Comparison of ENCODE assay signal across 10 mouse cellular contexts in genomic region chr4:137918559-137918958, GRCm38 (mm10). TPM values are rescaled to one million over a fixed set of nuclear protein-coding genes. Genes with fewer than 3 reads are reported as not detected.
DNase-seq lines count a peak whose midpoint lies in the region; ATAC-seq and TF ChIP-seq lines count a peak whose summit lies in the region.
"Had no signal": no experiment of that assay in that cellular context is flagged by ENCODE, and none has a peak within 500 bp of the region (broad histone marks: within the 10 kb centered on the region; RNA-seq: fewer than 3 reads in every experiment).

No protein-coding gene starts in this region.

- H3K27ac ChIP-seq in forebrain, embryonic 10.5 days: peak overlapping the region; percentile 84
- H3K27ac ChIP-seq in forebrain, embryonic 15.5 days (replicated peaks): no peak overlapping the region
- H3K27ac ChIP-seq in intestine, embryonic 14.5 days (ENCODE audit: low read depth): peak overlapping the region; percentile 92
- H3K27ac ChIP-seq in intestine, postnatal 0 days (ENCODE audit: low read depth, low read length): no peak overlapping the region
- H3K27ac ChIP-seq in intestine, embryonic 16.5 days (ENCODE audit: low read length): peak overlapping the region; percentile 61; the same call in 1 of the 2 replicates

- H3K9ac ChIP-seq in forebrain, embryonic 15.5 days (replicated peaks): no peak overlapping the region
- no peak overlapping the region for H3K9ac ChIP-seq in intestine, embryonic 14.5 days (ENCODE audit: low read length)
- H3K9ac ChIP-seq in intestine, postnatal 0 days (ENCODE audit: low read depth, low read length): no peak overlapping the region
- H3K9ac ChIP-seq in intestine, embryonic 16.5 days (ENCODE audit: low read depth, low read length): no peak overlapping the region
- H3K9ac ChIP-seq: liver, embryonic 13.5 days had no signal

- peaks cover 62% of the 10 kb centered on the region for H3K4me1 ChIP-seq in forebrain, embryonic 10.5 days
- peaks cover 42% of the 10 kb centered on the region for H3K4me1 ChIP-seq in forebrain, embryonic 15.5 days
- H3K4me1 ChIP-seq in intestine, embryonic 14.5 days (replicated peaks; ENCODE audit: control insufficient read depth, insufficient read depth, low read length): peaks cover 59% of the 10 kb centered on the region
- H3K4me1 ChIP-seq in intestine, postnatal 0 days (replicated peaks; ENCODE audit: control insufficient read depth, insufficient read depth, low read length): peaks cover 8% of the 10 kb centered on the region
- peaks cover 45% of the 10 kb centered on the region for H3K4me1 ChIP-seq in intestine, embryonic 16.5 days (ENCODE audit: control insufficient read depth, insufficient read depth, low read length)

- TF ChIP-seq POLR2A in brain, embryonic 14.5 days (IDR thresholded peaks at IDR 0.05; ENCODE audit: borderline replicate concordance, extremely low read depth, insufficient read depth, insufficient read length, poor library complexity, severe bottlenecking): no peak

- no peak for DNase-seq in forebrain, embryonic 10.5 days (ENCODE audit: extremely low spot score, low spot score)
- DNase-seq in intestine, embryonic 14.5 days (ENCODE audit: low spot score): no peak
- peak; percentile 45 for DNase-seq in brain, embryonic 14.5 days (ENCODE audit: low read depth)
- DNase-seq in right cerebral cortex, postnatal 10 days (ENCODE audit: low spot score in 2 of 2): no peak
- DNase-seq in left cerebral cortex, postnatal 10 days (ENCODE audit: extremely low spot score in 1 of 2, low spot score in 2 of 2): no peak
- DNase-seq: liver, embryonic 13.5 days; thymus, adult 18-20 months had no signal

- TF ChIP-seq CTCF in intestine, postnatal 0 days (IDR thresholded peaks at IDR 0.05; ENCODE audit: low read depth): no peak
- no peak for TF ChIP-seq CTCF in brain, embryonic 14.5 days (IDR thresholded peaks at IDR 0.05; ENCODE audit: borderline replicate concordance, extremely low read depth, insufficient read depth, insufficient read length)

- no peak overlapping the region for H3K4me3 ChIP-seq in forebrain, embryonic 10.5 days
- H3K4me3 ChIP-seq in forebrain, embryonic 15.5 days: no peak overlapping the region
- no peak overlapping the region for H3K4me3 ChIP-seq in intestine, embryonic 14.5 days (ENCODE audit: low read depth, low read length)
- H3K4me3 ChIP-seq in intestine, postnatal 0 days (ENCODE audit: low read depth, low read length): no peak overlapping the region
- no peak overlapping the region for H3K4me3 ChIP-seq in intestine, embryonic 16.5 days (ENCODE audit: low read length)
- H3K4me3 ChIP-seq: liver, embryonic 13.5 days had no signal

- peaks cover 47% of the 10 kb centered on the region for H3K27me3 ChIP-seq in forebrain, embryonic 10.5 days (ENCODE audit: poor library complexity, severe bottlenecking)
- H3K27me3 ChIP-seq in forebrain, embryonic 15.5 days: peaks cover 7% of the 10 kb centered on the region; the same call in 1 of the 2 replicates
- no peaks in the 10 kb centered on the region for H3K27me3 ChIP-seq in intestine, embryonic 14.5 days (replicated peaks; ENCODE audit: control insufficient read depth, insufficient read depth, low read length)
- H3K27me3 ChIP-seq in intestine, postnatal 0 days (replicated peaks; ENCODE audit: control insufficient read depth, insufficient read depth, low read length): no peaks in the 10 kb centered on the region
- no peaks in the 10 kb centered on the region for H3K27me3 ChIP-seq in intestine, embryonic 16.5 days (replicated peaks; ENCODE audit: control insufficient read depth, insufficient read depth, low read length)

- intact Hi-C loops in left cerebral cortex, postnatal 10 days (cut with DNase I): no loop called here

- no peaks in the 10 kb centered on the region for H3K9me3 ChIP-seq in forebrain, embryonic 10.5 days
- no peaks in the 10 kb centered on the region for H3K9me3 ChIP-seq in forebrain, embryonic 15.5 days
- H3K9me3 ChIP-seq in intestine, embryonic 14.5 days (ENCODE audit: control insufficient read depth, low read length): no peaks in the 10 kb centered on the region
- H3K9me3 ChIP-seq in intestine, postnatal 0 days (ENCODE audit: control insufficient read depth): no peaks in the 10 kb centered on the region
- no peaks in the 10 kb centered on the region for H3K9me3 ChIP-seq in intestine, embryonic 16.5 days (ENCODE audit: control insufficient read depth, low read length)
- H3K9me3 ChIP-seq: liver, embryonic 13.5 days had no signal

- no peak overlapping the region for H3K4me2 ChIP-seq in forebrain, embryonic 15.5 days (replicated peaks)
- no peak overlapping the region for H3K4me2 ChIP-seq in intestine, embryonic 14.5 days (ENCODE audit: low read length)
- H3K4me2 ChIP-seq in intestine, postnatal 0 days (replicated peaks; ENCODE audit: low read depth): no peak overlapping the region
- no peak overlapping the region for H3K4me2 ChIP-seq in intestine, embryonic 16.5 days (ENCODE audit: low read depth, low read length)
- H3K4me2 ChIP-seq: liver, embryonic 13.5 days had no signal

- ATAC-seq in forebrain, embryonic 15.5 days (replicated peaks): no peak
- ATAC-seq in intestine, embryonic 14.5 days (replicated peaks; ENCODE audit: low FRiP score, low TSS enrichment, low read depth): no peak
- no peak for ATAC-seq in intestine, postnatal 0 days
- no peak for ATAC-seq in intestine, embryonic 16.5 days

- WGBS in forebrain, embryonic 10.5 days: 73% methylated on average over 9 of the region's 9 CpGs
- 43% methylated on average over 9 of the region's 9 CpGs for WGBS in forebrain, embryonic 15.5 days
- WGBS in intestine, embryonic 14.5 days: 45% methylated on average over 9 of the region's 9 CpGs
- 73% methylated on average over 9 of the region's 9 CpGs for WGBS in intestine, postnatal 0 days
- WGBS in intestine, embryonic 16.5 days: 59% methylated on average over 9 of the region's 9 CpGs

- H3K36me3 ChIP-seq in forebrain, embryonic 10.5 days (replicated peaks): peaks cover 12% of the 10 kb centered on the region
- no peaks in the 10 kb centered on the region for H3K36me3 ChIP-seq in forebrain, embryonic 15.5 days
- H3K36me3 ChIP-seq in intestine, embryonic 14.5 days (ENCODE audit: control insufficient read depth, insufficient read depth, low read length): peaks cover 12% of the 10 kb centered on the region
- peaks cover 22% of the 10 kb centered on the region; the same call in 1 of the 2 replicates for H3K36me3 ChIP-seq in intestine, postnatal 0 days (ENCODE audit: control insufficient read depth, insufficient read depth)
- H3K36me3 ChIP-seq in intestine, embryonic 16.5 days (ENCODE audit: control insufficient read depth, insufficient read depth, low read length): no peaks in the 10 kb centered on the region

RNA-seq across cellular contexts. Expression of gene Ece1, which starts 56.5 kb away (rescaled TPM):
- polyA plus RNA-seq in forebrain, embryonic 10.5 days (2016; fragmentation: Nextera tagmentation; extraction: Ambion mirVana): 27.5 and 28.6 TPM in 2 replicates
- 10.1 and 11.2 TPM in 2 replicates for polyA plus RNA-seq in forebrain, embryonic 15.5 days (2015; fragmentation: Nextera tagmentation; extraction: Ambion mirVana)
- polyA plus RNA-seq in intestine, embryonic 14.5 days (2014; fragmentation: Nextera tagmentation; extraction: Ambion mirVana): 94.2 and 96.9 TPM in 2 replicates
- 44.9 and 49.1 TPM in 2 replicates for polyA plus RNA-seq in intestine, postnatal 0 days (2015; fragmentation: Nextera tagmentation; extraction: Ambion mirVana)
- 6.5 and 15.8 TPM in 2 replicates for polyA plus RNA-seq in brain, embryonic 14.5 days (2012; rRNA removed)
- polyA plus RNA-seq in intestine, embryonic 16.5 days (2015; fragmentation: Nextera tagmentation; extraction: Ambion mirVana): 56.0 and 63.0 TPM in 2 replicates
- 10 to 100 TPM; 58.6 to 65.2 TPM for total RNA-seq in left cerebral cortex, postnatal 10 days (2021)

Comparison
In these comparisons a context has a peak if more than half of its experiments do, and no peak if none do; other contexts are left out.
1. H3K27ac ChIP-seq: peak in forebrain, embryonic 10.5 days (single experiment), intestine, embryonic 14.5 days (single experiment) and intestine, embryonic 16.5 days (single experiment); none in forebrain, embryonic 15.5 days (single experiment) and intestine, postnatal 0 days (single experiment).